Mouse (Mus musculus) forebrain, embryonic 15.5 days (tissue): Measurements from ENCODE around the gene Nectin2. TPM values are rescaled to one million over a fixed set of nuclear protein-coding genes. Genes with fewer than 3 reads are reported as not detected.
"Not testable (repeated sequence)": the region's sequence is repeated elsewhere in the genome, so short reads cannot be mapped to it uniquely, and the experiment has no call there.

Experiments used
- ATAC-seq: fragments of 200-750 bp; cut with Nextera tagmentation; replicated peaks from 2 replicates; pipeline ENCODE4 v1.8.0; 2017; ENCODE audit warnings: mild to moderate bottlenecking, moderate TSS enrichment, moderate library complexity
- H3K27ac ChIP-seq: fragments of 300-500 bp; sonication (generic); replicated peaks from 2 replicates; pipeline ENCODE4 v1.5.1; 2015; ENCODE audit warnings: mild to moderate bottlenecking, inconsistent platforms
- H3K27me3 ChIP-seq: fragments of 300-500 bp; sonication (generic); 2 replicates; pipeline ENCODE4 v1.6.1; 2015; ENCODE audit warnings: inconsistent platforms
- H3K36me3 ChIP-seq: fragments of 300-500 bp; sonication (generic); 2 replicates; pipeline ENCODE4 v1.6.1; 2015; ENCODE audit warnings: mild to moderate bottlenecking, inconsistent platforms
- H3K4me1 ChIP-seq: fragments of 300-500 bp; sonication (generic); 2 replicates; pipeline ENCODE4 v1.6.1; 2015; ENCODE audit warnings: inconsistent platforms
- H3K4me2 ChIP-seq: fragments of 300-500 bp; sonication (generic); replicated peaks from 2 replicates; pipeline ENCODE4 v1.6.1; 2015; ENCODE audit warnings: mild to moderate bottlenecking, inconsistent platforms
- H3K4me3 ChIP-seq: fragments of 300-500 bp; sonication (generic); 2 replicates; pipeline ENCODE4 v1.5.1; 2015; ENCODE audit warnings: mild to moderate bottlenecking, inconsistent platforms
- H3K9ac ChIP-seq: fragments of 300-500 bp; sonication (generic); replicated peaks from 2 replicates; pipeline ENCODE4 v1.6.1; 2015; ENCODE audit warnings: mild to moderate bottlenecking, inconsistent platforms
- H3K9me3 ChIP-seq: fragments of 300-500 bp; sonication (generic); 2 replicates; pipeline ENCODE4 v1.6.1; 2016; ENCODE audit warnings: inconsistent platforms
- WGBS: fragments of 180-500 bp; shearing (Covaris S2); methylation state at CpG from one replicate; pipeline ENCODE4 v1.1.7; 2015; ENCODE audit warnings: mixed read lengths; 5-methylcytosine and 5-hydroxymethylcytosine counted together
- polyA plus RNA-seq: library from polyadenylated mRNA; unstranded; fragments of >200 nt; fragmentation: Nextera tagmentation; extraction: Ambion mirVana; gene quantifications from 2 replicates; pipeline ENCODE4 v1.2.1, GENCODE M21; 2015

Nectin2 gene
- polyA plus RNA-seq, 1 experiment from 2014 or later: 45.3 TPM

- H3K4me1 ChIP-seq: no peaks in the 10 kb centered on the region
- 98% methylated on average over 2 of the region's 2 CpGs for WGBS
- no peak overlapping the region for H3K4me3 ChIP-seq
- ATAC-seq: no peak
- no peak overlapping the region for H3K4me2 ChIP-seq
- no peaks in the 10 kb centered on the region for H3K9me3 ChIP-seq
- H3K36me3 ChIP-seq: no peaks in the 10 kb centered on the region
- no peak overlapping the region for H3K27ac ChIP-seq
- H3K27me3 ChIP-seq: no peaks in the 10 kb centered on the region
- H3K9ac ChIP-seq: no peak overlapping the region
These were observed 61.7 kb downstream of the Nectin2 start for GRCm38 (mm10) chr7:19688611-19689010.

DNA sequence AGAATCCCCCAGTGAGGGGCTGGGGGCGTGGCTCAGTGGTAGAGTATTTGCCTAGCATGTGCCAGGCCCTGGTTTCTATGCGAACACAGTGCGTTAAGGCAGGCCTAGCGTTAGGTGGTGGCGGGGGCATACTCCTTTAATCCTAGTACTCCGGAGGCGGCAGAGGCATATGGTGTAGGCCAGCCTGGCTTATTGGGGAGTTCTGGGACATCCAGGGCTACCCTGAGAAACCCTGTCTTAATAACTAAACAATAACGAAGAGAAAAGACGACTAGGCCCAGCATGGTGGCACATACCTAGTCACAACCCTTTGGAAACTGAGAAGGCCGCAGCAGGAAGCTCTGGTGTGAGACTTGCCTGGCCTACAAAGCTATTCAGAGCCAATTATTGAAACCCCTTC, 62.2 kb downstream of the Nectin2 start:
- Histone ChIP-seq H3K4me1 (no peaks in the 10 kb centered on the region), H3K27ac (no peak overlapping the region), H3K36me3 (no peaks in the 10 kb centered on the region), H3K9me3 (no peaks in the 10 kb centered on the region), H3K4me2 (no peak overlapping the region), H3K4me3 (no peak overlapping the region), H3K9ac (no peak overlapping the region), H3K27me3 (no peaks in the 10 kb centered on the region)
- 91% methylated on average over 10 of the region's 10 CpGs for WGBS
- no peak for ATAC-seq

DNA sequence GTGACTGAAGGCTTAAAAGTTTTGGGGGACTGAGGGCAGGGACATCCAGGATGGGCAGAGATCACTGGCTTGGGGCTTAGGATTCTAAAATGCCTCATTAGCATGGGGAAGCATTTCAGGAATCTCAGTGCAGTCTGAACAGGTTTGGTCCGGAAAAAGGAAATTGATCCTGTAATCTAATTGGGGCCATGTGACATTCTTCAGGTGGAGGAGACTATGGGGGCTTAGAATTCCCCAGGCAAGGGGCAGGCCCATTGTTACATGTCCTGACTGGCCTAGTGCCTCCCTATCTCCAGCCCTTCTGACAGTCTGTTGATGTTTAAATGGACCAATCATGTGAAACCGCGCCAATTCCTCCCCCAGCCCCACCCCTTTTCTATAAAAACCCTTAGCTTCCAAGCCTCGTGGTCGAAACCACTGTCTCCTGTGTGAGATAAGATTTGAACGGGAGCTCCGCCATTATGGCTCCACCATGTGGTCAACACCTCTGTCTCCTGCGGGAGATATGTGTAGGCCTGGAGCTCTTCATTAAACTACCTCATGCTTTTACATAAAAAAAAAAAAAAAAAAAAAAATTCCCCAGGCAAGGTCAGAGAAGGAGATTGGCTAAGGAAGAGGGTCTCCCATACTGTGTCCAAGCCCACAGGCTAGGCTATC, 63.2 kb downstream of the Nectin2 start:
- not testable (repeated sequence) for ATAC-seq, H3K9me3 ChIP-seq, H3K9ac ChIP-seq, H3K27me3 ChIP-seq, H3K4me3 ChIP-seq, H3K36me3 ChIP-seq, H3K4me1 ChIP-seq, H3K27ac ChIP-seq, H3K4me2 ChIP-seq
- 74% methylated on average over 8 of the region's 8 CpGs for WGBS

- Histone ChIP-seq H3K27ac (no peak overlapping the region), H3K9ac (no peak overlapping the region), H3K4me3 (no peak overlapping the region), H3K27me3 (no peaks in the 10 kb centered on the region), H3K4me2 (no peak overlapping the region), H3K36me3 (no peaks in the 10 kb centered on the region), H3K9me3 (no peaks in the 10 kb centered on the region), H3K4me1 (no peaks in the 10 kb centered on the region)
- 84% methylated on average over 6 of the region's 6 CpGs for whole genome bisulfite sequencing
- no peak for ATAC-seq
These were observed 63.8 kb downstream of the Nectin2 start for GRCm38 (mm10) chr7:19686521-19686920.

GRCm38 (mm10) chr7:19685374-19685773, 64.9 kb downstream of the Nectin2 start:
- Histone ChIP-seq H3K36me3 (no peaks in the 10 kb centered on the region), H3K9ac (no peak overlapping the region), H3K4me1 (no peaks in the 10 kb centered on the region), H3K4me3 (no peak overlapping the region), H3K4me2 (no peak overlapping the region), H3K27ac (no peak overlapping the region), H3K27me3 (no peaks in the 10 kb centered on the region), H3K9me3 (no peaks in the 10 kb centered on the region)
- 60% methylated on average over 4 of the region's 4 CpGs for WGBS
- ATAC-seq: no peak

GRCm38 (mm10) chr7:19683771-19684201, 66.5 kb downstream of the Nectin2 start:
- no peak overlapping the region for H3K4me3 ChIP-seq
- H3K4me1 ChIP-seq: no peaks in the 10 kb centered on the region
- H3K27ac ChIP-seq: no peak overlapping the region
- ATAC-seq: no peak
- H3K27me3 ChIP-seq: no peaks in the 10 kb centered on the region
- no peak overlapping the region for H3K9ac ChIP-seq
- WGBS: 92% methylated on average over 6 of the region's 6 CpGs
- H3K4me2 ChIP-seq: no peak overlapping the region
- no peaks in the 10 kb centered on the region for H3K9me3 ChIP-seq
- no peaks in the 10 kb centered on the region for H3K36me3 ChIP-seq

GRCm38 (mm10) chr7:19682979-19683378, 67.3 kb downstream of the Nectin2 start:
- 75% methylated on average over 3 of the region's 3 CpGs for WGBS
- ATAC-seq: no peak

DNA sequence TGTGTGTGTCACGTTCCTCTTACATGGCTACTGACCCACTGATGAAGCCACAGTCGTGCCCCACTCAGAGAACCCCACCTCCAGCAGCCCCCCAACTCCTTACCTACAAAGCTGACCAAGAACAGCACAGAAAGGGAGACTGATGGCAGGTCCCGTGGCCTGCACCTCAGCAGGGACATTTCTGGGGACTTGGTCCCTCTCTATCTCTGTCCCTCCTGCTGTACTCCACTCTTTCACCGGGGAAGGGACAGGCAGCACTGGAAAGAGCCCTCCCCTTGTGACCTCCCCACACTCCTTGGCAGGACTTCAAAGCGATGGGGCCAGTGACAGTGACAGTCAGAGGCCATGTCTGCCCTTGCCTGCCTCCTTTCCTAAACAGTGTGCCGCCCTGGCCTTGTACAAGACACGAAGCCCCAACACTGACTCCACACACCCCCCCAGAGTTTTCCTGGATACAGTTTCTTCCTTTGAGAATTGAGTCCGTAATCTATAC, 69.0 kb downstream of the Nectin2 start, which contains the start of the genes Gm44805 and Apoc4:
Gene Gm44805 (minus strand): TSS at position 222 of the 493 bp plus-strand sequence.
Gene Apoc4 (minus strand): TSS at position 278 of the 493 bp plus-strand sequence.
- Histone ChIP-seq H3K27me3 (no peaks in the 10 kb centered on the region), H3K4me1 (no peaks in the 10 kb centered on the region), H3K4me2 (no peak within 1 kb of the TSS), H3K36me3 (no peaks in the 10 kb centered on the region), H3K27ac (no peak within 1 kb of the TSS), H3K9ac (no peak within 1 kb of the TSS), H3K9me3 (no peaks in the 10 kb centered on the region), H3K4me3 (no peak within 1 kb of the TSS)
- ATAC-seq: no peak
- WGBS: 68% methylated on average over 8 of the region's 8 CpGs

More at GRCm38 (mm10) chr7:19682979-19683378, 67.3 kb downstream of the Nectin2 start:
- H3K36me3 ChIP-seq: no peaks in the 10 kb centered on the region
- no peaks in the 10 kb centered on the region for H3K27me3 ChIP-seq
- no peaks in the 10 kb centered on the region for H3K9me3 ChIP-seq
- H3K4me1 ChIP-seq: no peaks in the 10 kb centered on the region
- H3K9ac ChIP-seq: no peak overlapping the region
- no peak overlapping the region for H3K4me3 ChIP-seq
- no peak overlapping the region for H3K4me2 ChIP-seq
- no peak overlapping the region for H3K27ac ChIP-seq

DNA sequence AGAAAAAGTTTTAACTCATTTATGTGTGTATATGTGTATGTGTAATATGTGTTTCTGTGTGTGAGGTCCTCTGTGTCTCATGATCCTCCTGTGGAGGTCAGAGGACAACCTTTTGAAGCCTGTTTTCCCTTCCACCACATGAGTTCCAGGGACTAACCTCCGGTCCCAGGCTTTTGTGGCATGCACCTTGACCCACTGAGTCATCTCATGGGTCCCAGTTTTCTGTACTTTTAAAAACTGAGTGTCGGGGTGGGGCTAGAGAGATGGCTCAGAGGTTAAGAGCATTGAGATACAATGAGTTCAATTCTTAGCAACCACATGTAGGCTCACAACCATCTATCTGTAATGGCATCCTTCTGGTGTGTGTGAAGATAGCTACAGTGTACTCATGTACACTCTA, 69.6 kb downstream of the Nectin2 start:
- Histone ChIP-seq H3K4me2 (no peak overlapping the region), H3K9me3 (no peaks in the 10 kb centered on the region), H3K36me3 (no peaks in the 10 kb centered on the region), H3K27ac (no peak overlapping the region), H3K9ac (no peak overlapping the region), H3K4me1 (no peaks in the 10 kb centered on the region), H3K27me3 (no peaks in the 10 kb centered on the region), H3K4me3 (no peak overlapping the region)
- WGBS: 89% methylated on average over 2 of the region's 2 CpGs
- no peak for ATAC-seq

GRCm38 (mm10) chr7:19678901-19679300, 71.4 kb downstream of the Nectin2 start:
- no peaks in the 10 kb centered on the region for H3K36me3 ChIP-seq
- no peaks in the 10 kb centered on the region for H3K9me3 ChIP-seq
- no peaks in the 10 kb centered on the region for H3K27me3 ChIP-seq
- H3K4me1 ChIP-seq: no peaks in the 10 kb centered on the region
- 90% methylated on average over 3 of the region's 3 CpGs for WGBS
- no peak overlapping the region for H3K9ac ChIP-seq
- no peak overlapping the region for H3K4me3 ChIP-seq
- no peak overlapping the region for H3K27ac ChIP-seq
- ATAC-seq: no peak
- no peak overlapping the region for H3K4me2 ChIP-seq

DNA sequence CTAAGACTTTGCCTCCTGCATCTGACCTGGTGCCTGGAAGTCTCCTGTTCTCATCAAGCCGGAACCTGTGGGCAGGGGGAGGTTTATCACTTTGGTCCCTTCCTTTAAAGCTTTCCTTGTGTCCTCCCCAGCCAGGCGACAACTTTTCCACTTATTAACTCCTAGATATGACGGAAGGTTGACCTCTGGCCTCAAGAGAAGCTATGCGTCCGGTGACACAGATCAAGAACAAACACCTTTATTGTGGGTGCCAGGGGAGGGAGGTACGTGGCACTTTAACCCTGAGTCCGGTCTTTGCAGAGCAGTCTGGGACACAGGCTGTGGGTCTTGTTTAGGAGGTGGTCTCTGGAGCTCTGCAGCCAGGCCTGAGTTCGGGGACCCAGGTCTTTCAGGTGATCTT, 72.4 kb downstream of the Nectin2 start, which contains the start of gene Apoc2:
Gene Apoc2 (minus strand): TSS at position 70 of the 400 bp plus-strand sequence.
- Histone ChIP-seq H3K27me3 (no peaks in the 10 kb centered on the region), H3K4me2 (no peak within 1 kb of the TSS), H3K36me3 (no peaks in the 10 kb centered on the region), H3K9me3 (no peaks in the 10 kb centered on the region), H3K4me3 (no peak within 1 kb of the TSS), H3K4me1 (no peaks in the 10 kb centered on the region), H3K27ac (no peak within 1 kb of the TSS), H3K9ac (no peak within 1 kb of the TSS)
- WGBS: 82% methylated on average over 8 of the region's 8 CpGs
- no peak for ATAC-seq

GRCm38 (mm10) chr7:19676662-19677061, 73.6 kb downstream of the Nectin2 start:
- no peak for ATAC-seq
- H3K27ac ChIP-seq: no peak overlapping the region
- no peaks in the 10 kb centered on the region for H3K9me3 ChIP-seq
- WGBS: 72% methylated on average over 1 of the region's 1 CpGs
- no peak overlapping the region for H3K4me3 ChIP-seq
- no peaks in the 10 kb centered on the region for H3K36me3 ChIP-seq
- H3K4me2 ChIP-seq: no peak overlapping the region
- no peak overlapping the region for H3K9ac ChIP-seq
- H3K4me1 ChIP-seq: no peaks in the 10 kb centered on the region
- no peaks in the 10 kb centered on the region for H3K27me3 ChIP-seq

GRCm38 (mm10) chr7:19675824-19676223, 74.5 kb downstream of the Nectin2 start:
- WGBS: 85% methylated on average over 10 of the region's 10 CpGs
- no peak overlapping the region for H3K9ac ChIP-seq
- no peaks in the 10 kb centered on the region for H3K4me1 ChIP-seq
- H3K9me3 ChIP-seq: no peaks in the 10 kb centered on the region
- H3K27me3 ChIP-seq: no peaks in the 10 kb centered on the region
- no peak for ATAC-seq
- no peak overlapping the region for H3K4me2 ChIP-seq
- H3K4me3 ChIP-seq: no peak overlapping the region
- H3K27ac ChIP-seq: no peak overlapping the region
- H3K36me3 ChIP-seq: no peaks in the 10 kb centered on the region
